Mouse (Mus musculus): ENCODE measurements at regions not wholly inside any gene's neighbourhood (a gene's known extent, or its start where the extent isn't known, plus 50 kb on each side); places are given as distances from the start of the nearest gene placed in this dataset.
"Not testable (repeated sequence)": the region's sequence is repeated elsewhere in the genome, so short reads cannot be mapped to it uniquely, and the experiment has no call there.

DNA sequence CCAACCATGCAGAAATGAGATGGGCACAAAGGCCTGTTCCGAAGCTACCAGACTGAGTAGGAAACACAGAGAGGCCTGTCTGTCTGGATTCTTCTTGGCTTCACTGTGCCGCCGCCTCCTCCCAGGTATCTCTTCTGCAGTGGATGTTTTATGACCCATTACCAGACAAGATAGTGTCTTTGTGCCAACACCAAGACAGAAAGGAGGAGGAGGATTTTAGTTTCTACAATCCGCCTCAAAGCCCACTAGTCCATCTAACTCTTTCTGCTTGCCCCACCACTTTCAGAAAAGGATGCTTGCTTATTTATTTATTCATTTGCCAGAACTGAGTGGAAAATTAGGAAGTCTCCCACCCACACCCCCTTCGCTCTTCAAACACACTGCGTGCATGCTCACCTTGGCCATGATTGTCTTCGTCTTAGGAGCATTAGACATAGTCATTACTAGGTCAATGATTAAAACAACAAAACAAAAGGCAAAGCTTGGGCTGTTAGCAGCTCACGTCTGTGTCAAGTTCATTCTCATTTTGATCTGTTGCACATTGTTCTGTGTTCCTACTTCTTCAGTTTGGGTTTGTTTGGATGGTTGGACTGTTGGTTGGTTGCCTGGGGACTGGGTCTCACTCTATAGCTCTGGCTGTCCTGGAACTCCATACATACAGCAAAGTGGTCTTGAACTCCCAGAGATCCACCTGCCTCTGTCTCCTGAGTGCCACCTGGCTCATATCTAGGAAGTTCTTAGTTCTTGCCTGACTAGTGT is 61.7 kb upstream of the Cpm start:
- DNase-seq (ENCODE audit: low spot score) = no peak

DNA sequence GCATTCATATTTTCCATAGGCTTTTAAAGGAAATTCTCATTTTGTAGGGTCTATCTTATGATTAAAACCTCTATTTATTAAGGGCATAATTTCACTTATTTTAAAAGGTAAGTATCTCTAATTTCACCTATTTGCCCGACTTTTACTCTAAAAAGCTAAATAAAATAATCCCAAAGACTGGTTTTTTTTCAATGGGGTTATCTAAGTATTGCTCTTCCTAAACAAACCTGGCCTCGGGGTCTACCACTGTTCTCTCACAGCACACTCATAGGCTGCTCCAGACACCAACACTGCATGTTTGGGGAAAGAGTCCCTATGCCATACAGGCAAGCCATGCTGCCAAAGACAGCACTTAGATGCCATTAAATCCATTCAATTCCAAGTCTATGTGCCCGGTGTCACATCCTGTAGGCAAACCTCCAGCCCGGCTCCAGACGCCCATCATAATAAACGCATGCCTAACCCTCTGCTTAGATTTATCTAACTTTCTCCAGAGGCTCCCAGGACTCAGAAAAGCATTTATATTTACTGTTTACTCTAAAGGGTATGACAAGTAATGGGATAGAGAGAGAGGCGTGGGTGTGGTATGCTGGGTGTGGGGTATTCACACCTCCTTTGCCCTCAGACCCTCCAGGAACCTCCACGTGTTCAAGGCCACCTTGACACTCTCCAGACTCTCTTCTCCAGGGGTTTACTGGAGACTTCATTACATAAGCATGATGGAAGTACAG is 62.5 kb upstream of the Cpm start:
- DNase-seq (ENCODE audit: low spot score) = no peak

DNA sequence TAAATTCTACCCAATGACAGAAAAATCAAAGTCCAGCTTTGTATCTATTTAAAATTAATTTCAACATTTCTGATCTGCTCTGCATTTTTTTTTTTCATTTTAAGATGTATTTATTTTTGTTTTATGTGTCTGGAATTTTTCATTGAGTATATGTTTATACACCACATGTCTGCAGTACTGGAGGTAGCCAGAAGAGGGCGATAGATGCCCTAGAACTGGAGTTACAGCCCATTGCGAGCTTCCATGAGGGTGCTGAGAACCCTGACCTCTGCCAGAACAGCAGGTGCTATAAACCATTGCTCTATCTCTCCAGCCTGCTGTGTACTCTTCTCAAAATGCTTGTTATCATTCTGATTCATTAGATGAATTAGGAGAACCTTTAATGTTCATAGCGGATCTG is 63.1 kb upstream of the Cpm start:
- no peak for DNase-seq (ENCODE audit: low spot score)

DNA sequence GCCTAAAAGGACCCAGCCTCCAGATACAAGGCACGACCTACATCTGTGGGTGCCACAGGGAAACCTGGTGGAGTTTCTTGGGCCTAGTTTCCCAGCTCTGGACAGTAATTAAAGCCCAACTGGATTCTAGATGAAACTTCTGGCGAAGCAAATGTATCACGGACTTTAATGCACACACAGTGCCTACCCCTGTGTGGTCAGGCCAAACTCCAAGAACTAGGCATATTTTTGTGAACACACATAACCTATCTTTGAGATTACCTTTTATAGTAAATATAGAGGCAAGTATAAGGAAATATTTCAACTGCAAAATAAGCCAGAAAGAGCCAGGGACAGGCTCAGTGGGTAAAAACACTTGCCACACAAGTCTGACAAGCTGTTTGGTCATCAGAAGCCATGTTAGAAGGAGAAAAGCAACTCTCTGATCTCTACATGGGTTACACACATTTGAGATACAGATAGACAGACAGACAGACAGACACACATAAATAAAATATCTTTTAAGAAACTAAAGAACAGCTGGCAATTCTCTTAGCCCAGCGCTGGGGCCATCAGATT is 63.7 kb upstream of the Cpm start:
- DNase-seq (ENCODE audit: low spot score) = no peak

DNA sequence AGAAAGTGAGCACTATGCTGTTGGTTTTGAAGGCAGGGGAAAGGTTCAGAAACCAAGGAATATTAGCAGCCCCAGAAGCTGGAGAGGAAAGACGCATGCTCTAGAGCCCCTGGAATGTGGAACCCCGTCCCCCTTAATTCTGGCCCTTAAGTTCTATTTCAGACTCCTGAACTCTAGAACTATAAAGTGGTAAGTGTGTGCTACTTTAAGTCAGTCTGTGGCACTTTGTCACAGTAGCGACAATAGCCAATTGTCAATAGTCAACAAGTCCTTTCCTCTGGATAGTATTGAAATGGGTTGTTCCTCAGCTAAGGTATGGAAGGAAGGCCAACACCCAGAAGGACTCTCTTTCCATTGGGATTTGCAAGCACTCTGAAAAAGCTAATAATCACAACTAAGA is 64.2 kb upstream of the Cpm start:
- no peak for DNase-seq (ENCODE audit: low spot score)

DNA sequence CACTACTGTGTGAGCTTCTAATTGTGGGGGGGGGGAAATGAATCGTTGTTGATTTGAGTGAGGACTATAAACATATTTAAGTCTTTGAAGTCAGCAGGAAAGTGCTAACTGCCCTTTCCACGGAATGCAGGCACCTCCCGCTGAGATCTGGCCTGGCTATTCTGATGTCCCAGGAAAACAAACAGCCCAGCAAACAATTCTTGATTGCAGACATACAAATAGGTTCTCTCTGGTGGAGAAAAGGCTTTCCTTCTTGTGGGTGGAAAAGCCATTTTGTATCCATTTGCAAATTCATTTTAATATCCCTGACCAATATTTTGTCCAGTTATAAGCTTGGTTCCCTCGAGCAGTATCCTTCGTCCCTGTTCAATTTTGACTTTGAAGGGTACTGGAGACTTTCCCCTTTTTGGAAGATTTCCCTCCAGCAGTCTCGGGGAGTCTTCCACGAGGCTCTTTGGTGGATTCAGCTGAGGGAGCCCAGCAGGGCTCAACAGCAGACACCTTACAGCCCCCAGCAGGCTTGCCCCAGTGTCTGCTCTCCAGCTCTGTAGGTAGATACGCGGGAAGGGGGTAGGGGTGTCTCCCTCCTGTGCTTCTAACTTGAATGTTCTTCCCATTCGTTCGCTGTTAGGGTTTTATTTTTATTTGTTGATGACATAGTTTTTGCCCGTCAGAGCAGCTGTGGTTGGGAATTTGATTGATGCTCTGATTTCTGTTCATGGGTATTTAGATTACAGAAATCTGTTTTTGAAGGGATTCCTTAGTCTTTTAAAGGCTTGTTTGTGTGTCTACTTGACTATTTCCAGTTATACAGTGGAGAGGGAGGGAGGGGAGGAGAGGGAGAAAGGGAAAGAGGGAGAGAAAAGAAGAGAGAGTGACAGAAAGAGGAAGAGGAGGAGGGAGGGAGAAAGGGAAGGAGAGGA is 64.9 kb upstream of the Cpm start:
- DNase-seq (ENCODE audit: low spot score) = no peak

DNA sequence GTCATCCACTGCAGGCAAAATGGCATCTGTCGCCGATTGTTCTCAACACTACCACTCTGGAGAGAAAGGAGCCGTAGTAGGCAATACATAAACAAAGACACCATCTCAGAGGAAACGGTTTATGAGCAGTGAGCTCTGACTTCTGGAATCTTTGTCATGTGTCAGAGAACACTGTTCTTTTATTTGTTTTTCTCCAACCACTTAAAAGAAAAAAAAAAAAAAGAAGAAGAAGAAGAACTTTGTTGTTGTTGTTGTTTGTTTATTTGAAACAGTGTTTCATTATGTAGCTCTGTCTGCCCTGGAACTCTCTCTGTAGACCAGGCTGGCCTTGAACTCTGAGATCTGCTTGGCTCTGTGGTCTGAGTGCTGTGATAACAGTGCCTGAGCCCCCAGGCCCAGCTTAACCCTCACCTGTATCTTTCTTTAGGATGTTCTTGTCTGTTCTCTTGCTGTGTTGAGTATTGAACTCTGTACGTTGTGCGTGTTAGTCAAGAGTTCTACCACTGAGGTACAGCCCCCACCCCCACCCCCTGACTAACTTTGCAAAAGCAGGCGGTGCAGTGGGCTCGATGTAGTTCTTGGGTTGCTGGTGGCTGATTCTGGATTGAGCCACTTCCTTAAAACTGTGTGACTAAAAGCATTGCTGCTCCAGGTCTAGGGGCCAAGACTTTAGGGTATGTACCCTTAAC is 65.7 kb upstream of the Cpm start:
- DNase-seq (ENCODE audit: low spot score) = no peak

DNA sequence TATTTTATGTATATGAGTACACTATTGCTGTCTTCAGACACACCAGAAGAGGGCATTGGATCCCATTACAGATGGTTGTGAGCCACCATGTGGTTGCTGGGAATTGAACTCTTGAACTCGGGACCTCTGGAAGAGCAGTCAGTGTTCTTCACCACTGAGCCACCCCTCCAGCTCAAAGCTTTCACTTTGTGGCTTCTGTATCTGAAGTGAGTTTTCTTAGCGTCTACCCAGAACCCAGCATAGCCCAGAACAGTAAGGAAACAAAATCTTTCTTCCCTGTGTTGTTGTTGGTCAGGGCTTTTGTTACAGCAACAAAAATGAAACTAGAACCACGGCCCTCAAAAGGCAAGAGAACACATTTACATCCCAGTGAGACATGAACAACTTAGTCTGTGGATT is 66.5 kb upstream of the Cpm start:
- not testable (repeated sequence) for DNase-seq (ENCODE audit: low spot score)

DNA sequence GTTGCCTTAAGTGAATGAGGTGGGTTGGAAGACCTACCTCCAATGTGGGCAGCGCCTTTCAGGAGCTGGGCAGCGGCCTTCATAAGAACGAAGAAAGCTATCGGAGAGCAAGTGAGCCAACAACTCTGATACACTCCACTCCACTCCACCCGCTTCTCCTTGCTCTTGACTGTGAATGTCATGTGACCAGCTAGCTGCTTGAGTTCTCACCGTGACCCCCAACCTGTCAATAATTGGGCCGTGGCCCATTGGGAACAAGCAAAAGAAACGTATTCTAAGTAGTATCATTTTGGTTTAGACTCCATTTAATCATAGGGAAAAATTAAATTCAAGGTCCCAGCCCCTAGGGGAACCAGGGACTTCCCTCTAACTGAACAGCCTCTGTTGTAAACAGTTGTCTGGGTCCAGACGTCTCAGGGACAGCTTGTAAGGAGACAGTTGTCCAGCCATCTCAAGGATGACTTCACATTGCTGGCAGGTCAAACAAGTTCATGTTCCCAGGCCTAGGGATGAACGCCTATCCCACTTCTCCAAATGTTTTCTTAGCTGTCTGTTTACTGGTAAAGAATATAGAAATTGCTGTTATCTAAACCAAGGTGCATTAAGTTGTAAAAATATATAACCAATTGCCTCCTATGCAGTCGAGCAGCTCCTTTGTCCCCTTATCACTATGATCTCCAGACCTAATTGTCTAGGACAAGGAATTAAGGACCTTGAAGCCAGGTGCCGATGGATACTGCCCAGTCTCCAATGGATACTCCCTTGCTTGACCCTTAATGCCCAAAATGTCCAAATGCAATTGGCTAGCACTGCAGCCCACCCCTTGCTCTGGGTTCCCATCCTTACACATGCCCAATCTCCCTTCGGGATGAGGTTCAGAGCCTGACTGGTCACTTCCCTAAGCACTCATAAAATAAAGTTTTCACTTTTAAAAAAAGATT is 67.1 kb upstream of the Cpm start:
- DNase-seq (ENCODE audit: low spot score) = no peak

DNA sequence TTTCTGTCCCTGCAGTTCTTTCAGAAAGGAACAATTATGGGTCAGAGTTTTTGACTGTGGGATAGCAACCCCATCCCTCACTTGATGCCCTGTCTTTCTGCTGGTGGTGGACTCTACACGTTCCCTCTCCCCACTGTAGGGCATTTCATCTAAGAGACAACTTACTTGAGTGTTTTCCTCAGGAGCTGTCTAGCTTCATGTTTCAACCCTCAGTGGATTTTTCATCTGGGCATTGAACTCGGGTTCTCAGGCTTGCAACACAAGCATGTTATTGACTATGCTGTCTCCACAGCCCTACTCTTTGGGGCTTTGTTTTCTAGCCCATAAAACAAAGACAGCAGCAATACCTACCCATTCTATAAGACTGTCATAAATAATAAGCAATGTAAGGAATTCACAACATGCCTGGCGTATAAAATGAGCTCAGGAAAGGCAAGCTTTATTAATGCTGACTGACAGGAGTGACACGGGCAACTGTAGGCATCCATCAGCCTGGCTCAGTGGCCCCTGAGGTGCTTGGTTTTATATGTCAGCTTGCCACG is 68.0 kb upstream of the Cpm start:
- DNase-seq (ENCODE audit: low spot score) = no peak

DNA sequence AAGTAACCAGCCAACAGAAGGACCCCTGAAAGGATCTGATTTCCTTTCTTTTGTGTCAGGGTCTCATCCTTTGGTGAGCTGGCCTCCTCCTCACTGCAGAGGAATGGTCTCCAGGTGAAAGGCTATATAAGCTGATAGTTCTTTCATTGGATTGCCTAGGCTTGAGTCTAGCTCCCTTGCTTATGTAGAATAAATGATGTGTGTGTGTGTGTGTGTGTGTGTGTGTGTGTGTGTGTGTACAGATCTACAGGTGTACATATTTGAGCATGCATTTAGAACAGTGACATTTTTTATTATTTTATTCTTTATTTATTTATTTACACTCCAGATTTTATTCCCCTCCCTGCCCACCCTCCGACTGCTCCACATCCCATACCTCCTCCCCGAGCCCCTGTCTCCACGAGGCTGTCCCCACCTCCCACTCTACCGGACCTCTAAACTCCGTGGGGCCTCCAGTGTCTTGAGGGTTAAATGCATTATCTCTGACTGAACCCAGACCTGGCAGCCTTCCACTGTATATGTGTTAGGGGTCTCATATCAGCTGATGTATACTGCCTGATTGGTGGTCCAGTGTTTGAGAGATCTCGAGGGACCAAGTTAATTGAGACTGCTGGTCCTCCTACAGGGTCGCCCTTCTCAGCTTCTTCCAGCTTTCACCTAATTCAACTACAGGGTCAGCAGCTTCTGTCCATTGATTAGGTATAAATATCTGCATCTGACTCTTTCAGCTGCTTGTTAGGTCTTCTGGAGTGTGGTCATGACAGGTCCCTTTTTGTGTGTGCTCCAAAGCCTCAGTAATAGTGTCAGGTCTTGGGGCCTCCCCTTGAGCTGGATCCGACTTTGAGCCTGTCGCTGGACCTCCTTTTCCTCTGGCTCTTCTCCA is 68.7 kb upstream of the Cpm start:
- no peak for DNase-seq (ENCODE audit: low spot score)

DNA sequence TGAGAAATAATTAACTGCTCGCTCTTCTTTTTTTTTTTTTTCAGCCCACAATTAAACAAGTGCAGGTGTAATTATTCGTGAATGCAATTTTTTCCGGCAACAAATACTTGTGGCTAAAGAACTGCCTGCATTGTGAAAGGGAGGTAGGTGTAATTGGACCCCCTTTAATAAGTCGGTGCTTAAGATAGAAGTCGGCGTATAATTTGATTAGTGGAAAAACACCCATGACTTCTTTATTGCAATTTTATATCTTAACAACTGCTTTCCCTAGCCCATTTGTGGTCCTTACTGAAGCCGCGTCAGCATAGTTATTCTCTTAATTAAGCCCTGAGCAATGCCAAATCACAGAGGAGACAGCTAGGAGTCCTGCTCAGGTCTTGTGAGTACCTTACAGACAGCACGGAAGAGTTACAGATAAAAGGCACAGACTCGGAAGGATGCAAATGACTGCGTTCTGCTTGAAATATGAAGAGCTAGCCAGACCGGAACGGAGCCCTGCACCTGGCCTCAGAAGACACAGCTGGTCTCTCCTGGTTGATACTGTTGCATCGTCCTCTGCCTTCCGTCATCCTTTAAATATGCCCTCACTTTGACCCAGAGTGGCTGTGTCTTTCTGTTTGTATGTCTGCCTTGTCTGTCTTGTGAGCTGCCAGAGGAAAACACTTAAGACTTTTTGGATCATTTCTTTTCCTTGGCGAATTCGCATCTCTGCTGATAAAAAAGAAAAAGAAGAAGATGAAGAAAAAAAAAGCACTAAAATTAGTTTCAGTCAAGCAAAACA is 69.5 kb upstream of the Cpm start:
- DNase-seq (ENCODE audit: low spot score) = no peak

DNA sequence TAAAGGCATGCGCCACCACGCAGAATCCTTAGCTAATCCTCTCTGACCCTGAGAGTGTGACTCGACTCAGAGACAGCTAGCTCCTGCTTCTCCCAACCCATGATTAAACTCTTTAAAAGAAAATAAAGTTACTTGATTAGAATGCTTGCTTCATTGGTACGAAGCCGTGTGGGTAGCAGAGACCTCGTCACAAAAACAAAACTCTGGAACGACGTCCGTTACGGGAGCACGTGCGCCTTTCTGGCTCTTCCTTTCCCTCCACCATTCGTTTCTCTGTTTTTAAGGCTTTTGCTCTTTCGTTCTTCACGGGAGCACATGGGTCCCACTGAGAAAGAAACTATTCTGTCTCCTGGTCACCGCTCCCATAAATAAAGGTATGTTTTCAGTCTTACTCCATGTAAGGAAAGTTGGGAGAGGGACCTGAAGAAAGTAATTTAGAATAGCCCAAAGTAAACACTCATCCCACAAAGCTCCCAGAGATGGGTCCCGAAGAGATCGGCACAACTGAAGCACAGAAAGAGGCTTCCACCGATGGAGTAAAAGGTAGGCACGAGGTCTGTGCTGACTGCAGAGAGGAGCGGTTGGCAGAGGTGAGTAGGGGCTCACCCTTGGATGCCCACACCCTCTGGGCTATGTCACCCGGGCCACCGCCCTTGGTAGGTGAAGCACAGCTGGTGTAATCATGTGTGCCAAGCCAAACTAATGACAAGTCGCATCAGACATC is 70.2 kb upstream of the Cpm start:
- no peak for DNase-seq (ENCODE audit: low spot score)

DNA sequence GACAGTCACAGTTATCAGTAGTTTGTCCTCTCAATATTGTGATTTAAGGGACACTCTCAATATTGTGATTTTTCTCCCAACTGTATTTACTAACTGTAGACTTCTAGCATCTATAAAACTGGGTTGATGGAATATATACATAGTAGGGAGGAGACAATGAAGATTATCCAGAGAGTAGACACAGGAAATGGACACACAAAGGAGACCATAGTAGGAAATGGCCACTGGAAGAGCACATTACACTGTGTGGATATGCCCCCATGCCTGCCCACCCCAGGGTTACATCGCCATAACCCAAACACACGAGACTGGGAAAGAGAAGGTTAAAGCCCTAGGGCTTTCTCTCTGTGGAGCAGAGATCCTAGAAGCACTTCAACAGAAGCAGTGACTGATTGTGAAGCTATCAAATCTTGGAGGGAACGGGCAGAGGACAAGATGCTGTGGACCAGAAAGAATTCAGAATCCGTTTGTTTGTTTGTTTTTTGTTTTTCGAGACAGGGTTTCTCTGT is 71.0 kb upstream of the Cpm start:
- DNase-seq (ENCODE audit: low spot score) = no peak

DNA sequence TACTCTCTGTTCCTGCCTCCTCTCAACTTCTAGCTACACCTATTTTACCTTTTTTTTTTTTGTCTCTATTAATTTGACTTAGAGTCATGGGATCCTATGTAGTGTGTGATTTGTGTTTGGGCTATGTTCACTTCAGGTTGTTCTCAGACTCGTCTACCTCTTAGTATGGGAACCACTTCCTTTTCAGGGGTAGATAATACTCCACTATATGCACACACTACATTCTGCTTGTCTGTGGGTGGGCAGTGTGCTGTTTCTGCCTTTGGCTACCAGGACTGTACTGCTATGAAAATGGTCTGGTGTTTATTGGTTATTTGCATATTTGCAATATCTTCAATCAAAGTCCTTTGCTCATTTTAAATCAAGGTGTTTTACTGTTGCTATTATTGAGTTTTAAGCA is 71.6 kb upstream of the Cpm start:
- no peak for DNase-seq (ENCODE audit: low spot score)

DNA sequence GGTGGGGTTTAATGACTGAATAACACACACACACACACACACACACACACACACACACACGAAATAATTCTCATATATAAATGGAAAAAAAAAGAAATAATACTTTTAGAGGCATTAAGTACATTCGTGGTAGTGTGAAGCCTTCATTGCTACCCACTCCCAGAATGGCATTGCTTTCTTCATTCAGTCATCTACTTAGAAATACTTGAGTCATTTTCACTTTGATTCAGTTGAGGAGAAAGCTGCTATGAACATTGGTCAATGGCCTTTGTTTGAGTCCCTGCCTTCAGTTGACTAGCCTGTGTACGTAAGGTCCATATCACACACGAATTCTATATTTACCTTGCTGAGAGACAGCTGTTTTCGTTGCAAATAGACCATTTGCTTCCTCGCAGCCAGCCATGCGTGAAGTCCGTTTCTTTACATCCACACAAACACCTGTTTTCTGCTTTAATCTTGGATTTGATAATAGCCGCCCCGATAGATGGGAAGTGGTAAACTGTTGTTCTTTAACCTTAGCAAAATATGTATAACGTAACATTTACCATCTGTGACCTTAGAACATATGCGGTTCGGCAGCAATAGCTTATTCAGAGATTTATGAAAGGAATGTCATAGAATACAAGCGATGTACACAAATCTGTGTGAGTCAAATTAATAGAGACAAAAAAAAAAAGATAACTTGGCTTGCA is 72.3 kb upstream of the Cpm start:
- no peak for DNase-seq (ENCODE audit: low spot score)

All from ovary, postnatal 14 days (tissue).